Mouse (Mus musculus) layer of hippocampus, postnatal 10 days (tissue): ENCODE measurements around the gene Rpl35a. TPM values are rescaled to one million over a fixed set of nuclear protein-coding genes. Genes with fewer than 3 reads are reported as not detected.

ENCODE experiments used
- DNase-seq, 2 experiments: peaks; one replicate each; pipeline ENCODE4 v3.0.0; 2021; ENCODE audit warnings: low spot score in 2 of 2
- long read RNA-seq: library from polyadenylated mRNA; stranded (forward); transcript quantifications from one replicate; pipeline ENCODE4 v2.0.0, GENCODE M21; 2023
- total RNA-seq, 2 experiments: library from RNA; stranded (reverse); gene quantifications; 2 replicates each; pipeline ENCODE4 v1.2.3; 2021

Gene Rpl35a
- total RNA-seq, result 100 to 1,000 TPM; 278 to 280 TPM
- long read RNA-seq, transcript Rpl35a-203 (5 exons, 519 nt), result minor isoform, 10 of 68 reads
- long read RNA-seq, transcript Rpl35a-201 (5 exons, 491 nt), result minor isoform, 7 of 68 reads
- long read RNA-seq, transcript Rpl35a-204 (5 exons, 500 nt), result minor isoform, 7 of 68 reads
- long read RNA-seq, transcript Rpl35a-205 (5 exons, 510 nt), result major isoform, 36 of 68 reads
- long read RNA-seq, partial matches to known transcripts, result 3 of 68 reads
- long read RNA-seq, other reads (novel, unspliced or antisense), result 1 of 68 reads

- peak; percentile 90 to 93 for DNase-seq
Measured at GRCm38 (mm10) chr16:33056095-33056785, at the start of gene Rpl35a, which contains the start of gene Iqcg. Gene Rpl35a (plus strand): TSS chr16:33056453. Gene Iqcg (minus strand): TSS chr16:33056218.

GRCm38 (mm10) chr16:33006888-33007287, 49.4 kb upstream of the Rpl35a start:
- no peak for DNase-seq

- DNase-seq, result no peak
Measured at GRCm38 (mm10) chr16:33007436-33007835, 48.8 kb upstream of the Rpl35a start.

- peak in 1 of 2 experiments; percentile 32 for DNase-seq
Measured at GRCm38 (mm10) chr16:33010166-33010565, 46.1 kb upstream of the Rpl35a start.

GRCm38 (mm10) chr16:33013801-33014200, 42.5 kb upstream of the Rpl35a start:
- DNase-seq, result no peak

GRCm38 (mm10) chr16:33014921-33015320, 41.3 kb upstream of the Rpl35a start:
- DNase-seq, result no peak

GRCm38 (mm10) chr16:33015396-33015907, 40.8 kb upstream of the Rpl35a start:
- no peak for DNase-seq

GRCm38 (mm10) chr16:33015986-33016385, 40.3 kb upstream of the Rpl35a start:
- DNase-seq, result no peak

GRCm38 (mm10) chr16:33017677-33018349, 38.4 kb upstream of the Rpl35a start:
- no peak for DNase-seq

GRCm38 (mm10) chr16:33019117-33019770, 37.0 kb upstream of the Rpl35a start:
- DNase-seq, result no peak

GRCm38 (mm10) chr16:33021381-33021780, 34.9 kb upstream of the Rpl35a start:
- no peak for DNase-seq

GRCm38 (mm10) chr16:33023750-33024149, 32.5 kb upstream of the Rpl35a start:
- peak; percentile 87 to 90 for DNase-seq

GRCm38 (mm10) chr16:33024456-33025104, 31.7 kb upstream of the Rpl35a start:
- peak in 1 of 2 experiments; percentile 40 for DNase-seq

- DNase-seq, result no peak
Measured at GRCm38 (mm10) chr16:33026357-33026756, 29.9 kb upstream of the Rpl35a start.

GRCm38 (mm10) chr16:33036006-33036405, 20.2 kb upstream of the Rpl35a start:
- no peak for DNase-seq

GRCm38 (mm10) chr16:33042682-33043081, 13.6 kb upstream of the Rpl35a start:
- no peak for DNase-seq

GRCm38 (mm10) chr16:33043268-33043667, 13.0 kb upstream of the Rpl35a start:
- no peak for DNase-seq

GRCm38 (mm10) chr16:33048004-33048403, 8.2 kb upstream of the Rpl35a start:
- no peak for DNase-seq

GRCm38 (mm10) chr16:33048686-33049085, 7.6 kb upstream of the Rpl35a start:
- no peak for DNase-seq

GRCm38 (mm10) chr16:33049809-33050208, 6.4 kb upstream of the Rpl35a start:
- no peak for DNase-seq

- DNase-seq, result no peak
Measured at GRCm38 (mm10) chr16:33053141-33053540, 3.1 kb upstream of the Rpl35a start.
